Mouse (Mus musculus) ES-E14 (cell line): ENCODE results near the gene Pacsin2.
"Not testable (repeated sequence)": the region's sequence is repeated elsewhere in the genome, so short reads cannot be mapped to it uniquely, and the experiment has no call there.

ENCODE experiments used
- CHD2 ChIP-seq: IDR thresholded peaks from 2 replicates; pipeline ENCODE4 v1.6.1; 2014; ENCODE audit warnings: mild to moderate bottlenecking, low read depth, low read length, inconsistent platforms
- MAFK ChIP-seq: IDR thresholded peaks from 2 replicates; pipeline ENCODE4 v1.6.1; 2014; ENCODE audit warnings: mild to moderate bottlenecking, low read depth, low read length, inconsistent platforms; ENCODE audit not compliant: insufficient read depth
- ZC3H11A ChIP-seq: IDR thresholded peaks from 2 replicates; pipeline ENCODE4 v1.6.1; 2012; ENCODE audit warnings: low read depth, mild to moderate bottlenecking, inconsistent platforms, low read length, borderline replicate concordance

DNA sequence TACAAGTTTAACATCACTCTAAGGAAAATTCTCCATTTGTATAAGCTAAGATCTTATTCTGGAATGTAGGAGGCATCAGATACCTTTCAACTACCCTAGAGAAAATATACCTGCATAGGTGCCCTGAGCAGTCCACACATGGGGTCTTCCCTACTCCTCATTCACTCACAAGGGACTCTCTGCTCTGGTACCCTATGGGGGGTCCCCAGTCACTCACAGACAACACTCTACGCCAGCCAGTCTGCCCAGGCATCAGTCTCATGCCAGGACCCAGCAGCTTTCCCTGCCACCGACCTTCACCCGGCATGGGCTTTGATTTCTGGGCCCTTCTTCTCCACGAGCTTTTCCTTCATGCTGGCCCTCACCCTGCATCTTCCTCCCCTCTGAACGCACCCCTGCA lies 103.5 kb downstream of the Pacsin2 start:
- TF ChIP-seq CHD2, MAFK, ZC3H11A: not testable (repeated sequence)
